Mouse (Mus musculus): ENCODE results near the gene Synrg. TPM values are rescaled to one million over a fixed set of nuclear protein-coding genes. Genes with fewer than 3 reads are reported as not detected.

Gene Synrg
- polyA plus RNA-seq, 1 experiment = 10.5 TPM

DNA sequence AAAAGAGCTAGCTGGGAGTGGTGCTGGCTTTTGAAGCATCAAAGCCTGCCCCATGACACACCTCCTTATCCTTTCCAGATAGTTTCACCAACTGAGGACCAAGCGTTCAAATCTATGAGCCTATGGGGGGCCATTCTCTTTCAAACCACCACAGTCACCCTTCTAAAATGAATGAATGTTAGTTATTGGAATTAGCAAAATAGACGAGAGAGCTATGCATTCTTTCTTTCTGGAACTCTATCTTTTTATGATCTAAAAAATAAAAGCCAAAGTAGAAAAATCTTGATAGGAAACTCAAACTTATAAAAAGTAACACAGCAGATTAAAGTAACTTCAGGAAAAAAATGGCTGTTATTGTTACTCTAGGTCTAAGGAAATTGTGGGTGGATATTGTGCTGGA, 13.6 kb downstream of the Synrg start:
- WGBS = 94% methylated on average over 2 of the region's 2 CpGs

DNA sequence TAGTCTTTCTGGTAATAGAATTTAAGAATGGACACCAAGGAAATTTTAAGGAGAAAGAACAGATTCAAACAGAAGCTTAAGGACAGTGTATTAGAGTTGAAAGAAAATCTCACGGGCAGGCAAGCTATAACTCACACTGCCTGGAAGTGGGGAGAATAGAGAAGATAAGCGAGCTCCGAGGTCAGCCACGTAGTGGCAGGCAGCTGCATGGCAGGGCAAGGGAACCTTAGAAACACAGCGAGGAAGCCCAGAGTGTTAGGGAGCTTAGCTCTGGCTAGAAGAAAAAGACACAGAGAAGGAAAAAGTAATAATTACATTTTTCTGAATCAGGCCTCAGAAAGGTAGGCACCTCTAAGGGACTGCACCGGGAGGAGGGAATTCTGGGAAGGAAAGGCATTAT, 15.8 kb downstream of the Synrg start:
- 92% methylated on average over 6 of the region's 6 CpGs for WGBS
- no peak for DNase-seq (ENCODE audit: low read depth, low spot score)

More for the DNA sequence above, 13.6 kb downstream of the Synrg start:
- no peak for DNase-seq (ENCODE audit: low read depth, low spot score)

DNA sequence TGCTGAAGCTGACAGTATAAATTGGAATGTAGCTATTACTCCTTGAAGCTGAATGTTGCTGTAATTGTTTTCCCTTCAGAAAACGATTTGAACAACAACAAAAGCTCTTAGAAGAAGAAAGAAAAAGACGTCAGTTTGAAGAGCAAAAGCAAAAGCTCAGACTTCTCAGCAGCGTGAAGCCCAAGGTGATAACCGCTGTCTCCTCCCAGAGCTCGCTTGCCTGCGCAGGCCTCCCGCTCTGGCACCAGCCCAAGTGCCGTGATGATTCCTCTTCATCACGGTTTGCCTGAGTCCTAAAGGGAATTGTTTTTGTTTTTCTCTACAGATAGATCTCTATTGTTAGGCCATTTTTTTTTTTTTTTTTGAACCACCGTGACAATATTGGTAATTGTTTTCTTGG, 17.1 kb downstream of the Synrg start:
- no peak for DNase-seq (ENCODE audit: low read depth, low spot score)
- WGBS = 88% methylated on average over 10 of the region's 10 CpGs

DNA sequence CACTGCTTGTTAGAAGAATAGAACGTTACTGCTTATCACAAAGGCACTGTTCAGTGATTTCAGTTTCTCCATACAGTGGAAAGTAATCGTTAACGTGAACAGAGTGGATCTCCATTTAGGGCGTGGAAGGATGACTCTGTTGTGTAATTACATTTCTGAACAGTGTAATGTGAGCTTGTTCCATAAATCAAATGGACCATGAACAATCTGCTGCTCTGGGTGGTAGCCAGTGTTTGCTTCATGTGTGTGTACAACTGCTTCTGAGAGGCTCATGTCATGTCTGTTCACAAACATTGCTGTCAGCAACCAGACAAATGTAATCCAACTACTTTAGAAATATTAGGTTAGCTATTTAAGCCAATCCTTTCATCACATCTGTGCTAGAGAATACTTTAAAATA, 27.5 kb downstream of the Synrg start:
- WGBS = 37% methylated on average over 4 of the region's 4 CpGs
- no peak for DNase-seq (ENCODE audit: low read depth, low spot score)

DNA sequence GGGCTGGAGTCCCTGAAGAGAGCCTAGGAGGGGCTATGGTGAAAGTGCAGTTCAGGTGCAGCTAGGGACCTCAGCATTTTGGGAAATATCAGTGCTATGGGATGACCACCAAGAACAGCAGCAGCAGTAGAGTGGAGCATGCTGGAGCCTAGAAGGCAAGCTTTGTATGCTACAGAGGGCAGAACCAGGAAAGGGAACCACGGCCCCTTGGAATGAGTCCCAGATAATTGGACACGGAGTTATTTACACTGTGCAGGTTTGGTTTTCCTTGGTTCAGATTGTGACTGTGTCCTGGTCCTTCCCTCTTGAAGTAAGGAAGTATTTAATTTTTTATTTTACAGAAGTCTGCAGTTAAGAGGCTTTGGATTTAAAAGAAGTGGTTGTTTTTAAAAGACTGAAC, 29.2 kb downstream of the Synrg start:
- WGBS = 10% methylated on average over 2 of the region's 2 CpGs
- DNase-seq (ENCODE audit: low read depth, low spot score) = peak; percentile 51

DNA sequence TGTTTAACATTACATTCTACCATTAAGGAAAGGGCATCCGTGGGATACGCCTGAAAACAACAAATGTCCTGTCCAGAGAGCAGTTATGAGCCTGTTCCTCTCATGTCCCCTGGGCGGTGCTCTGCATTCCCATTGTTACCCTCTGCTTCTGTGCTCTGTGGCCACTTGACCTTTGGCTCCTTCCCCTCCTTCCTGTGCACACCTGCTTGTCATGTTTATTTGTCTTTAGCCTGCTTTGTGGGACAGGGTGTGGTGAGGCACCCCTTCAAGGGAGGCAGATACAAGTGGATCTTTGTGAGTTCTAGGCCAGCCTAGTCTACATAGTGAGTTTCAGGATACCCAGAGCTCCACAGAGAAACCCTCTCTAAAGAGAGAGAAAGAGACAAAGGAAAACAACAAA, 30.3 kb downstream of the Synrg start:
- DNase-seq (ENCODE audit: low read depth, low spot score) = no peak
- WGBS = 41% methylated on average over 3 of the region's 3 CpGs

DNA sequence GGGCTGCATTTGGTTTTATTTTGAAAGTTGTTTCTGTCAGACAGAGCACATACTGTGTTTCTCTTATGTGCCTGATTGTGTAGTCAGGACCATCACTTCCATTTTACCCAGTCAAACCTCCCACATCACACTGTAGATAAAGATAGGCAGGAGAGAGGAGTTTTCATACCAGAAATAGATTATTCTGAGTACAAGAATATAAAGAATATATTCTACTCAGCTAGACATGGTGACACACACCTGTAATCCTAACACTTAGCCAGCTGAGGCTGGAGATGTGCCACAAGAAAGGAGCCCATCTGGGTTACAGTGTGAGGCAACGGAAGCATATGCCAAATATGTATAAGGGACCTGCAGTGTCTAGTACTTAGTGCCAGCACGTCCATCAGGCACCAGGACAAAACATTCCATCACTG, 31.3 kb downstream of the Synrg start:
- no peak for DNase-seq (ENCODE audit: low read depth, low spot score)
- 80% methylated on average over 2 of the region's 2 CpGs for WGBS

DNA sequence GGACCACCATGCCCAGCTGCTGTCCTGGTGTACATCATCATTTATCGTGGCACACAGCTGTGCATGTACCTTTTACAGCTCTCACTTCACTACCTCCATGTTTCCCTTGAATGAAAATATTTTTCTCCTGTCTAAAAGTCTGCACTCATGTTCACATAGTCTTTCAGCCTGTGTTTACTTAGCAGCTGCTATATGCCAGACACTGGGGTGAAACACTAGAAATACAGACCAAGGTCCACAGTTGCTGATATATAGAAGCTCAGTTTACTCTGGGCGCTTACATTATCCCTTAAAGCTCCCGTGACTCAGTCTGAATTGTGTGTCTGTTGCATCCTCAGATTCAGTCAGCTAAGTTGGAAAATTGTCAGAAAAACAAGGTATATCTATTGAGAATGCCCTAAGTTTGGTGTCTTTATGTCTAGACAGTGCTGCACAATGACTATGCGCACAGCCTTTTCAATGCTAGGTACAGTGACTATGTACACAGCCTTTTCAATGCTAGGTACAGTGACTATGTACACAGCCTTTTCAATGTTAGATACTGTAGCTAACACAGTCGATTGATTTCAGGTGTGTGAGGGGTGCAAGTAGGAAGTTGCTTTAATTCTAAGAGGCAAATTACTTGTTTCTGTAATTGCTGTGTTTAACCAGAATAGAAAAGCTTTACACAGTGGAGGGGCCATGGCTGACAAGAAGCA, 33.1 kb downstream of the Synrg start:
- 71% methylated on average over 5 of the region's 5 CpGs for WGBS
- no peak for DNase-seq (ENCODE audit: low read depth, low spot score)

DNA sequence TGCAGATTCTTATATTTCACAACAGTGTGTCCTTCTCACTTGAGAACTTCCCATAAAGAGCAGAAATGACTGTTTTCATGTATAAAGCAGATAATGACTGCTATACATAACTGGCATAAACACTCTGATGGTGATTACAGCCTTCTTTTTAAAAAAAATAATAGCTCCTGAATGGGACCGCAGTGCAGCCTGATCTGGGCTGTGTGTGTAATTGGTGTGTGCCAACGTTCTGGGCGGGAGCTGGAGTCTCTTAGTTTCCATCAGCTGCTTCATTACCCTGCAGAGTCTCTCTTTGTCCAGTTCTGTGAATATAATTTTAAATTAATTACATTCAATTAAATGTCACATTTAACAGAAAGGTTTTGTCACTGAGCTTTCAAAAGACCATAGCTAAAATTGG, 34.8 kb downstream of the Synrg start:
- 88% methylated on average over 3 of the region's 3 CpGs for WGBS
- DNase-seq (ENCODE audit: low read depth, low spot score) = no peak

DNA sequence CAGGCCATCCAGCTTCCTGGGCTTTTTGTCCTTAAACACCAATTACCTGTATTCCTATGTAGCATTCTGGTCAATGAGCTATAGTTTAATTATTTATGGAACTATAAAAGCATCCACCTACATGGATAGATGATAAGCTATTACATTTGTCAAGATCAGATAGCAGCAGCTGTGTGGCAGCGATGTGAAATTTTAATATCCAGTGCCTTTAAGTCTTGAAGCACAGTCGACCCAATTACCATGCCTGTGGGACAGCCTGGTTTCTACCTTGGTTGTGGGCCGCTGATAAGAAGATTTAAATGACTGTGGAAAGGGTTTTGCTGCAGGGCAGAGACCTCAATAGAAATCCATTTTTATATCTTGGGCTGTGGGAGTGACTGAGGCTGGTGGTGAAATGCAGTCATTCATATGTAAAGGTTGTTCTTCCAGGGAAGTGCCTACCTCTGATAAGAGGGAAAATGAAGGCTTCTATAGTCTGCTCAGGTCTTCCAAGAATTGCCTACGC, 35.2 kb downstream of the Synrg start:
- WGBS = 94% methylated on average over 4 of the region's 4 CpGs
- no peak for DNase-seq (ENCODE audit: low read depth, low spot score)

DNA sequence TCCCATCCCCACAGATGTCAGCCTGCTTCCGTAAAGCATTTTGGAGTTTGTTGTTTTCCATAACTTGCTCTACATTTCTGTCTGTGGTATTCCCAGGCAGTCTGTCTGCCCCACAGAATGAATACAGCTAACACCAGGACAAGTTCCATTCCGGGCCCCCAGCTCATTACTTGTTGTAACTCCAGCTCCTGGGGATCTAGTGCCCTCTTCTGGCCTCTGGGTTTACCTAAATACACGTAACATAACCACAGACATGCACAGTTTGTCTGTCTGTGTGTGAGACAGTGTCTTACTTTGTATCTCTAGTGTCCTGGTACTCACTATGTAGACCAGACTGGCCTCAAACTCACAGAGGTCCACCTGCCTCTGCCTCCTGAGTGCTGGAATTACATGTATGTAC, 37.0 kb downstream of the Synrg start:
- no peak for DNase-seq (ENCODE audit: low read depth, low spot score)
- 93% methylated on average over 3 of the region's 3 CpGs for WGBS

DNA sequence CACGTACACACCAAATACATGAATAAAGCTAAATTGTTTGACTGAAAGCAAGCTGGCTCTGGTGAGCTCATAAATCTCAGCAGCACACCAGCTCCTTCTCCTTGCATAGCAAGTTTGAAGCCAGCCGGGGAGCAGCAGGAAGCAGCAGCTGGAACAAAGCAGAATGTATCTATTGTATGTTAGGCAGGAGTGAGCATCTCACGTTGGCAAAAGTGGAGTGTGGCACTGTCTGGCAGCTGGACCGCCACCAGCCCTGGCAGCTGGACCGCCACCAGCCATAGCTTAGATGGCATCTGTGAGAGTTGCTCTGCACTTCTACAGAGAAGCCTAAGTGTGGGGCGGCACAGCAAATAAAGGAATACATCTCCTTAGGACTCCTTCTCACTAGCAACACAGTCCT, 39.8 kb downstream of the Synrg start:
- WGBS = 88% methylated on average over 6 of the region's 6 CpGs
- no peak for DNase-seq (ENCODE audit: low read depth, low spot score)

DNA sequence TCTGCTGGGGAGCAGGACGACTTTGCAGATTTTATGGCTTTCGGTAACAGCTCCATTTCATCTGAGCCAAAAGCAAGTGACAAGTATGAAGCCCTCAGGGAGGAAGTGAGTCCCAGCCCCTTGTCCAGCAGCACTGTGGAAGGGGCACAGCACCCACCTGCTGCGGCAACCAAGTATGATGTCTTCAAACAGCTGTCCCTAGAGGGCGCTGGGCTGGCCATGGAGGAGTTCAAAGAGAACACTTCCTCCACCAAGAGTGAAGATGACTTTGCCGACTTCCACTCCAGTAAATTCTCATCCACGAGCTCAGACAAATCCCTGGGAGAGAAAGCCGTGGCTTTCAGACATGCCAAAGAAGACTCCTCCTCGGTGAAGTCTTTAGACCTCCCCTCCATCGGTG, 44.8 kb downstream of the Synrg start:
- WGBS = 85% methylated on average over 9 of the region's 9 CpGs
- DNase-seq (ENCODE audit: low read depth, low spot score) = no peak

DNA sequence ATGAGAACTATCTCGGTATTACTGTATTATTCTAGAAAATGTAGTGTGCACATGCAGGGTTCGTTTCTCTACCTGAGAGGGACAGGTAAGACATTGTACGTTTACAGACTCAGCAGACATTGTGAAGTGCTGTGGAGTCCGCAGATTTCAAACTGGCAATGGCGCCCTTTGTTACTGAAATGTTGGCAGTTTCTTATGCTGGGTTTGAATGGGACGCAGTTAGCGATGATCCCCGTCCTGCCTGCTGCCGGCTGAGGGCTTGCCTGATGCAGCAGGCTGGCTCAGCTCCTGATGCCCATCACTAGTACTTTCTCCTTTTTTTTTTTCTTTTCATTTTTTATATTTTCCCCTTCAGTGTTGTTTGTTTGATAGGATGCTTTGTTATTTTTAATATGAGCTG, 46.2 kb downstream of the Synrg start:
- no peak for DNase-seq (ENCODE audit: low read depth, low spot score)
- WGBS = 90% methylated on average over 9 of the region's 9 CpGs

DNA sequence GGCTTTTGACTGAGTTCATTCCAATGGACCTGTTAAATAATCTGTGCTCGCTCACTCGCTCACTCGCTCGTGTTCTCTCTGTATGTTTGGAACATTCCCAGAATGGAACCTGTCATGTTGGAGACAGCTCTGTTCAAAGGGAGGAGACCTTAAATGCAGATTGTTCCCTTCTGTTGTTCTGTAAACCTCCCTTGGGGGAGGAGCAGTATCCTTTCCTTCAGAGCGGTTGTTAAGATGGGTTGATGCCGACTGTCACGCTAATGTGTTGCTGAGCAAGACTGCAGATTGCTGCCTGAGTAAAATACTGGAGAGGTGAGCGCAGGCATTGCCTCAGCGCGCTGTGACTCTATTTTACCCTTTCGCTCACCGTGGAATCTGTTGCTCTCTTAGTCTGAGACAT, 46.8 kb downstream of the Synrg start:
- 77% methylated on average over 12 of the region's 12 CpGs for WGBS
- no peak for DNase-seq (ENCODE audit: low read depth, low spot score)

DNA sequence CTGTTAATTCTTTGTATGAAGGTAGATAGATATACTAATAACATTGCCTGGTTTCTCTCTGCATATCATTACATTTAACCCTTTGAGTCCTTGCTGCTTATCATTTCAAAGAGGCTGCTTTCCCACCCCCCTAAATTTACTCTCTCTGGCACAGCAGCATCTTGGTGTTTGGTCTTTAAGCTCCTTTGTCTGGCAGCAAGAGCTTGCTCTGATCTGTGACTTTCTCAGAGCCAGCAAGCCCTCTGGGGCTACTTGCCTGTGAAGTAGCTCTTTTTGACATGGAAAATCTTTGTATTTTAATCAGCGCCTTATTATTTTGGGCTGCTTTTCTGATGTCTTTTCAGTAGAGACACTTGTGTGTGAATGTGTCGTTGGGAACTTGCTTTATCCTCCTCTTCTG, 47.3 kb downstream of the Synrg start:
- whole genome bisulfite sequencing = 81% methylated on average over 2 of the region's 2 CpGs
- DNase-seq (ENCODE audit: low read depth, low spot score) = no peak

DNA sequence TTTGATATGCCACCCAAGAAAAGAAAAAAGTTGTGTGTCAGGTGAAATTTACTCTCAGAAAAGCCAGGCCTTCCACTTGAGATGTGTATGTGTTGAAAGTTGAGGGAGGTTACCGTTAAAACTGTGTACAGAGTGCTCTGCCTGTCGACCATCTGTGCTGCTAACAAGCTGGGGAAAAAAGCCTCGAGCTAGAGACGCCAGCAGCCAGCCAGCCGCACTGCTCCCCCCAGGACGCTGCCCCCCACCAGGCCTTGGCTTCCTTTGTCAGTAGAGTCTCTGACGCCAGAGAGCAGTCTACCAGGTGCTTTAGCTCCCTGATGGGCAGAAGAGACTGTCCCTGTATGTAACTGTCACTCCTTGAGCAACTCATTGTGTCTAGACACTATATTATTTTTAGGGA, 48.9 kb downstream of the Synrg start:
- no peak for DNase-seq (ENCODE audit: low read depth, low spot score)
- 76% methylated on average over 7 of the region's 7 CpGs for WGBS

DNA sequence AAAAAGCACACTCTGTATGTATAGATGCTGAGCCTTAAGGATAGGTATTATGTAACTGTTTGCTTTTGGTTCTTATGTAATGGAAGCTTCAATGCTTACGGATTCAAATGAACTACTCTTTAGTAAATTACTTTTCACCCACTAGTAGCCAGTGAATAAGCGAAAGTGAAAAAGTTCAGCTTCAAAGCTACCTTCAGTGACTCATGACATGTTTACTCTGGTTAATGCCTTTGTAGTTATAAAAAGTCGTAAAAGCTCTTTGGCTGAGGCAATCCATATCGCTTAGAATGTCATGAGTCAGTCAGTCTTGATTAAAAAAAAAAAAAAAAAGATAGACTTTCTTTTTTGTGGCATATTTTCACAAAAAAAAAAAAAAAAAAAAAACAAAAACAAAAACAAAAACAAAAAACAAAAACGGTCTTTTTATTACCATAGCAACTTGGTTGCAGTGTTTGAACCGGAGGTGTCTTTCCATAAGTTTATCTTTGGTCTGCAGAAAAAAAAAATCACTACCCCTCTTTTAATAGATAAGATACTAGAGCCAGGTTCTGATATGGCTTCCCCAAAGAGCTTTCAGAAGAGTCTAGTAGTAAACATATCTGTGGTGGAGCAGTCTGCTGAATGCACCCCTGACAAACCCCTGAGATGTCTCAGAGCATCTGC, 52.0 kb downstream of the Synrg start:
- DNase-seq (ENCODE audit: low read depth, low spot score) = peak; percentile 79
- WGBS = 25% methylated on average over 6 of the region's 6 CpGs

DNA sequence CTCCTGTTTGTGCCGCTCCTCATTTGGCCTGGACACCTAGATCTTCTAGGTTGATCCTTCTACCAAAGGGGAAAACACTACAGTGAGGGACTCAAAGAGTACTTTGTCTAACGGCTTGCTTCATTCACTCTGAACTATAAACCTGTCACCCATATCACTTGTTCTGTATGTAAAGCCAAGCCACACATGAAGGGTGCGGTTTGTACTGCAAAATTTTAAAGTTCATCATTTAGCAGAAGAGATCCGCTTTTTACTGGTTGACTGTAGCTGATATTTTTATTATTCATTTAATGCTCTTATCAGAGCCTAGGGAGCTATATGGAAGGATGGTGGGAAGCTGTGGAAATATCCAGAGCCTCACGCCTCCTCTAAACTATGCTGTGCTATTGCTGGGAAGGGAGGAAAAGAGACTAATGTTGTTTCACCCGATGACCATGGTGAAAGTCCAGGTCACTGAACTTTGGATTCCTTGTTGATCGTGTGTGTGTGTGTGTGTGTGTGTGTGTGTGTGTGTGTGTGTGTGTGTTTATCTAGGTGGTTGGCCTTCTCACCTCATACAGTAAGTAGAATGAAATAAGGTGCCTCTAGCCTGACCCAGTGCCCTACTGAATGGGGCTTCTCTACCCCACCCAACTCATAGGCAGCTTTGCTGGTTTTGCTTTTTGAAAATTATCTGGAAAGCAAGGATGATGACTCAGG, 52.7 kb downstream of the Synrg start:
- WGBS = 38% methylated on average over 7 of the region's 7 CpGs
- peak; percentile 57 for DNase-seq (ENCODE audit: low read depth, low spot score)

DNA sequence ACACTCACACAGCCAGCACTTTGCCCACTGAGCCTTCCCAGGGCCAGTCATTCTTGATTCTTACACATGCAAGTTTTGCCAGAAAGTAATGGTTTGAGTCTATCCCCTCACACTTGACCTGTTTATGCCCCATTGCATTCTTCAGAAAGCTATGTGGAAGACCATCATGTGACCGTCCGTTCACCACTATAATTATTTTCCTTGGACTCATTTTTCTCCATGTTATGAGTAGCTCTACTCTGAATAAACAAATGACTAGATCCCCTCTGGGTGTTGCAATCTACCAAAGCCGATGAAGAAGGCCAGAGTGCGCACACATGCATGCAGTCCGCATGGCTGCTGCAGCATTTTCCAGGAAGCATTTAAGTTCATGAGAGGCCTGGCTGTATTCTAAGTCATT, 63.0 kb downstream of the Synrg start:
- 69% methylated on average over 5 of the region's 5 CpGs for WGBS
- DNase-seq (ENCODE audit: low read depth, low spot score) = no peak
